Mouse (Mus musculus): ENCODE results near the gene Id3. TPM values are rescaled to one million over a fixed set of nuclear protein-coding genes. Genes with fewer than 3 reads are reported as not detected.

Id3 gene
- total RNA-seq, 2 experiments from 2014 or later, result 13.7 to 24.1 TPM

- DNase-seq (ENCODE audit: low spot score), result no peak
These were observed 19.5 kb upstream of the Id3 start for GRCm38 (mm10) chr4:136123792-136124161.

DNA sequence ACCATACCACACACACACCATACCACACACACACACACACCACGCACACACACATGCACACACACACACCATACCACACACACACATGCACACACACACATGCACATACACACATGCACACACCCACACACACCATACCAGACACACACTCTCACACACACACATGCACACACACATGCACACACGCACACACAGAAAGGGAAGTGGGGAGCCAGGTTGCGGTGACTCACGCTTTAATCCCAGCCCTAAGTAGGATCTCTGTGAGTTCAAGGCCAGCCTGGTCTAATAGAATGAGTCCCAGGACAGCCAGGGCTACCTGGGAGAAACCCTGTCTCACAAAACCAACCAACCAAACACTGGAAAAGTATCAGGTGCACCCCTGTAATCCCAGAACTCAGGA, 18.7 kb upstream of the Id3 start:
- no peak for DNase-seq (ENCODE audit: low spot score)

- DNase-seq (ENCODE audit: low spot score), result no peak
These were observed 17.8 kb upstream of the Id3 start for GRCm38 (mm10) chr4:136125458-136125857.

GRCm38 (mm10) chr4:136126019-136126418, 17.3 kb upstream of the Id3 start:
- no peak for DNase-seq (ENCODE audit: low spot score)

GRCm38 (mm10) chr4:136127670-136128069, 15.6 kb upstream of the Id3 start:
- DNase-seq (ENCODE audit: low spot score), result no peak

- no peak for DNase-seq (ENCODE audit: low spot score)
These were observed 13.5 kb upstream of the Id3 start for GRCm38 (mm10) chr4:136129842-136130241.

DNA sequence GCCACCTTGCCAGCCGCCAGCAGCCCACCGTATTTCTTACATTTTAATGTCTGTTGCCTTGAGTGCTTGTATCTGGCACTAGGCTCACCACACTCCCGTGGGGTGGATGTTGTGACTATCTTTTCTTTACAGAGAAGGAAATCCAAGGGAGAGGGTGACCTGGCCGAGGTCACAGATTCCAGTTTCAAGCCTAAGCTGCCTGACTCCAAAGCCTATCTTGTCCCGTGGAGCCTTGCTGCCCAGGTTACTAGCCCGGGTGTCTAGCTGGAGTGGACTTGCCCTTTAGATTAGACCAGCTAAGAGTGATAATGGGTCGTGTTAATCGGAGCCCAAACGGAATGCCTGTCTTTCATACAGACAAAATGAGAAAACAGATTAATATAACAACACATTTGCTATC, 9.5 kb upstream of the Id3 start:
- DNase-seq (ENCODE audit: low spot score), result no peak

DNA sequence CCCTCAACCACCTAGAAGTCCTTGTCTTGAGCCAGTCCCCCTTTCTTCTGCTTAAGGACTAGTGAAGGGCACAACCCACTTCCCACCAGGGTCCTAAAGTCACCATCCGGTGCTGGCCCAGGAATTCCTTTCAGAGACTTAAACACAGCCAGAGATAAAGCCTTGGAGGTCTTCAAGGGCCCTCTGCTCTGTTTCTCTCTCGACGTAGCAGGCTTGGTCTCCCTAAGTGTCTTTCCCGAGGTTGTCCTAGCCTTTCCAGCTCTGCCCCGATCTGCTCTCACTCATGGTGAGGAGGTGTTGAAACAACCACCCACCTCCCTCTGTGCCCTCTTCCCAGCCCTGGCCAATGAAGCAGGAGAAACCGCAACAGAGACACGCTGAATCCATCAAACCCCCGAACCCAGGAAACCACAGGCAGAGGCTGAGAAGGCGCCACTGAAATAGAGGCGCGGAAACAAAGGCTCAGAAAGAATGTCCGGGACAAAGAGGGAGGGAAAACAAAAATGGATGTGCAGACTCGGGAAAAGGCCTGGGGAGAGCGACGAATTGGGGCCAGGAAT, 8.8 kb upstream of the Id3 start:
- no peak for DNase-seq (ENCODE audit: low spot score)

DNA sequence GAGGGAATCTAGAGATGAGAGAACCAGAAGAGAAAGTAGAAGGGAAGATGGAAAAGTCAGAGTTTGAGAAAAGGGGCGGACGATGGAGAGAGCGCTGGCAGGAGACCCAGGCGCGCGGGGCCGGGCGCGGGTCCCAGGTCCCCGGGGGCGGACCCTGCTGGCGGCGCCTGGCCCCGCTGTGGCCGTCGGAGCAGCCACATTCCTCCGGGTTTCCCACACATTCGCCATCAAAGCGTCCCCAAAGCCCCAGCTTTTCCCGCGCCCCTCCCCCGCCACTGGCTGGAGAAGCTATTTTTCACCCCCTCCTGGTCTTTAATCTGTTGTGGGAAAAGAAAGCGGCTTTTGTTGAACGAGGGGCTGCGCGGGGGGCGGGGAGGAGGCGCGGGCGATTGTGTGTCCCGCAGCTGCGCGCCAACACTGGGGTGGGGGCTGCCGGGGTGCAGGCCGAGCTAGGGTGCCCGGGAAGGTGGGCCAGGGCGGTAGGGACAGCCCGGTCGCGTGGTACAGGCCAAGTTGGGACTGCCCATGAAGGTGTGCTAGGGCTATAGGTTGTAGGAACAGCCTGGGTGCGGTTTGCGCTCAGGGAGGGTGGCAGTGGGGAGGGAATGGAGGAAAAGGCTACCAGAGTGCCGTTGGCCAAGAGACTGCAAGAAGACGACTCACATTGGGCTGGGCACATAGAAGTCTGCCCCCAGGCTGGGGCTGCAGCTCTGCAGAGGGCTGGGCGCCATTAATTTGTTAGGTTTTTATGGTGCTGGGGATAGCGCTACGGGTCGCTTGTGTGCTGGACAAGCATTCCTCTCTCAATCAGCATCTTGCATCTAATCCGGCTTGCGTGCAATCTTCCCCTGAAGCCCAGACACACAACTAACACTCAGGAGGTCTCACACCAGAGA, 8.1 kb upstream of the Id3 start:
- no peak for DNase-seq (ENCODE audit: low spot score)

GRCm38 (mm10) chr4:136135874-136136728, 7.2 kb upstream of the Id3 start:
- no peak for DNase-seq (ENCODE audit: low spot score)

- no peak for DNase-seq (ENCODE audit: low spot score)
These were observed 3.8 kb upstream of the Id3 start for GRCm38 (mm10) chr4:136139326-136140110.

- peak; percentile 91 for DNase-seq (ENCODE audit: low spot score)
These were observed 2.7 kb upstream of the Id3 start for GRCm38 (mm10) chr4:136140327-136141250.

- no peak for DNase-seq (ENCODE audit: low spot score)
These were observed 767 bp upstream of the Id3 start for GRCm38 (mm10) chr4:136142267-136143192.

- DNase-seq (ENCODE audit: low spot score), result peak; percentile 74
These were observed 1.0 kb downstream of the Id3 start for GRCm38 (mm10) chr4:136144126-136144926.

DNA sequence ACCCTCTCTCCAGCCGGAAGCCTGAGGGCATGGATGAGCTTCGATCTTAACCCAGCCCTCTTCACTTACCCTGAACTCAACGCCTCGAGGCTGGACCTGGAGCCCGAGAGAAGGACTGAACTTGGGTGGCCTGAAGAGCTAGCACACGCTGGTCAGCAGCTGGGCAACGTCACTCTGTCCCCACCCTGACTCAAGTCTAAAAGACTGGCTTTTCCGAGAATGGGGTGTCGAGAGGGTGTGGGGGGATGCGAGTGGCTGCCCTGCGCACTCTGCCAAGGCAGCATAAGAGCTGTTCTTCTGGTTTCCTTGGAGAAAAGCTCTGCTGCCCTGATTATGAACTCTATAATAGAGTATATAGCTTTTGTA, 1.6 kb downstream of the Id3 start:
- DNase-seq (ENCODE audit: low spot score), result no peak

DNA sequence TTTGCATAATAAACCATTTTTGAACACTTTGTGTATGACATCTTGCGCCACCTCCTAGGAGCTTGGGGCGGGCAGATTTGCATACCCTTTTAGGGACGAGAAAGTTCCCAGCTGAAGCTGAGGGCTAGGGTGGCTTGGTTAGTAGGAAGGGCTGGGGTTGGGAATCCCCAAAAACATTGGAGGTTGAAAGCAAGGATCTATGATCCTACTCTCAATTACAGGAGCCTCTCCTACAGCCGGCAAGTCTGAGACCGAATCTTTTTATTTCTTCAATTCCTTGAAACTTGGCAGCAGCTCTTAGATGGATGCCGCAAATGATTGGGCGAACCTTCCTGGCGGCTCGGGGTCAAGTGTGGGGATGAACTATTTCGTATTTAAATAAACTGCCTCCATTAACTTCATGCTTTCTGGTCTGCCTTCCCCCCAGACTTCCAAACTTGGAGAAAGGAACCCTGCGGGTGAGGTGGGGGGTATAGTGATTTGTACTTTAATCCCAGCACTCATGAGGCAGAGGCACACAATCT, 2.1 kb downstream of the Id3 start:
- DNase-seq (ENCODE audit: low spot score), result no peak

DNA sequence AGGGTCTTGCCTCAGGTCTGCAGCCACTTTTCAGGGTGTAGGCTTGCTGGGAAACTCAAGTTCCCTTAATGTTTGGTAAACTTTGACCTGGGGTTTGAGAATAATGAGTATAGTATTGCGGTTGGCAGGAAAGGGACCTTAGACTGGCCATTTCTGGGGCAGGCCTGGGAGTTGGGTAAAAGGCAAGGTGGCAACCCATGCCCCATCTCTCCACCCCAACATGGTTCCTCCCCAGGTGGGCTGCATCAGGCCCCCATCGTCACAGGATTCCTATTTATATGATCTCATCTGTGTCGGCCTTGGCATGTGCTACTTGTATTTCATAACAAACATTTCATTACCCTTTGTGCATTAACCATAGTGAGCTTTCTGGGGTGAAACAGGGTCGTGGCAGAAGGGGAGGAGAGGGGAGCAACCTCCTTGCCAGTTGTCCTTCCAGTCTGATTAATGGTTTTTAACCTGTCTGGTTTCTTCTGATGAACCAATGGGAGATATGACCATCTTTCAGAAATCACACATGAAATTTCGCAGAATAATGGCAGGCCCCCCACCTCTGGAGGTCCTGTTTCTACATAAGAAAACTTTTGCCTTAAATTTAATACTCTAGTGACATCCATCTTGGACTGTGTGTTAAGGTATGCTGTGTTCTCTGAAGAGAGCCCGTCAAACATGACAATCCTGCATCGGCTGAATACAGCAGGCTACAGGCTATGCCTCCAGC, 2.9 kb downstream of the Id3 start:
- no peak for DNase-seq (ENCODE audit: low spot score)
